Mouse (Mus musculus) natural killer cell, adult 2 months (primary cell): ENCODE data around the gene Usp30.
A peak's percentile ranks its signal among the peaks of the same experiment; 100 is the strongest.

ENCODE experiments used
- DNase-seq, 2 experiments: peaks; one replicate each; pipeline ENCODE4 v3.0.0; 2022; ENCODE audit warnings: low spot score in 2 of 2

The Usp30 gene

DNA sequence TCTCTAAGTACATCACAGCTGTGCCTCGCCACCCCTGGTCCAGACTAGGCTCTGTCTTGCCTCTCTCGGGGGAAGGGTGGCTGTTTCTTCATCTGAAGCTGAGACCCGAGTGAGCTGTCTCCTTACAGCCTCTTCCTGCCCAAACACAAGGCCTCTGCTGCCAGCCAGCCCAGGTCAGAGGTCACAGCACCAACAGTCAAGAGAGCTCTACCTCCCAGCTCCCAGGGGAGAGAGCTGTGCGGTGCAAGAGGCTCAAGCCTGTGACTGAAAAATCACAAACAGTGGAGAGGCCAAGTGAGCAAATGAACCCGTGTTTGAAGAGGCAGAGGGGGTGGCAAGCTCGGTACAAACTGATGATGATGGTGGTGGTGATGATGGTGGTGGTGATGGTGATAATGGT is 1.3 kb downstream of the Usp30 start:
- no peak for DNase-seq

GRCm38 (mm10) chr5:114067543-114067942 is 2.3 kb downstream of the Usp30 start:
- no peak for DNase-seq

GRCm38 (mm10) chr5:114067982-114068381 is 2.7 kb downstream of the Usp30 start:
- no peak for DNase-seq

DNA sequence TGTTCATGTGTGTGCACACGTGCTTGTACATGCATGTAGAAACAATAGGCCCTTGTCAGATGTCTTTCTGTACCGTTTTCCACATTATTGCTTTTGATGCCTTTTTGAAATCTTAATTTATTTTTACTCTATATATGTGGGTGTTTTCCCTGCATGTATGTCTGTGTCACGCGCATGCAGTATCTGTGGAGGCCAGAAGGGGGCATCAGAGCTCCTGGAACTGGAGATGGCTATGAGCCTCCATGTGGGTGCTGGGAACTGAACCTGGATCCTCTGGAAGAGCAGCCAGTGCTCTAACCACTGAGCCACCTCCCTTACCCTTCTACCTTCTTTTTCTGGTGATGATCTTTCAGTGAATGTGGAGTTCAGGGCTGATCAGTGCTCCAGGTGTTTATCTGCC is 5.6 kb downstream of the Usp30 start:
- no peak for DNase-seq

DNA sequence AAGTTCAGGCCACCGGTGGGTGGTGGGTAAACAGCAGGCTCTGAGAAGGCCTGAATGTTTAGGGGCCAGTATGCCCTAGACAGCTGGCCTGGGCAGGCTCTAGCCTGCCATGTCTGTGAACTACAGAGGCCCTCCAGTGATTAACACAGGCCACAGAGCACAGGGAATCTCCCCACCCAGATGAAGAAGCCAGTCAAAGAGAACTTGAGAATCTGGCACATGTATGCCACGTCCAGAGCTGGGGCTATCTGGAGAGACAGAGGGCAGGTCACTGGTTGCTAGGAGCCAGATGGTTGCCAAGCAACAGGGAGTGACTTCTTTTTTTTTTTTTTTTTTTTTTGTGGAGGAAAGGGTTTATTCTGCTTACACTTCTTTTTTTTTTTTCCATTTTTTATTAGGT is 7.0 kb downstream of the Usp30 start:
- DNase-seq, result no peak

DNA sequence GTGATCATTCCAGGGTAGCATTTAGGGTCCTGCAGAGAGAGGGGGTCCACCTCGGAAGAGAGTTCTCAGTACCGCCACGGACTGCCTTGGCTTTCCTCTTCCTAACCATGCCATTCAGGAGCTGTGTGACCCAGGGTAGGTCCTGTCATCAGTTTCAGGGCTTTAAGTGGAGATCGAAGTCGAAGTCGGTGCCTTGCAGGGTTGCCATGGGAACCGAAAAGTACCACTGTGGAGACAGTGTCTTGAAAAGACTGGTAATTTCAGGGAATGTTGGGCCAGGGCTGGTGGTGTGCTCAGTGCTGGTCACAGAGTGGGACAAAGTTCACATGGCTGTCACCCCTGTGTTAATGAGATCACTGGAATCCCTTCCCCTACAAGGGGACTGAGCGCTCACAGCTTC is 11.7 kb downstream of the Usp30 start:
- DNase-seq, result no peak

GRCm38 (mm10) chr5:114085501-114085900 is 20.2 kb downstream of the Usp30 start:
- DNase-seq, result no peak

DNA sequence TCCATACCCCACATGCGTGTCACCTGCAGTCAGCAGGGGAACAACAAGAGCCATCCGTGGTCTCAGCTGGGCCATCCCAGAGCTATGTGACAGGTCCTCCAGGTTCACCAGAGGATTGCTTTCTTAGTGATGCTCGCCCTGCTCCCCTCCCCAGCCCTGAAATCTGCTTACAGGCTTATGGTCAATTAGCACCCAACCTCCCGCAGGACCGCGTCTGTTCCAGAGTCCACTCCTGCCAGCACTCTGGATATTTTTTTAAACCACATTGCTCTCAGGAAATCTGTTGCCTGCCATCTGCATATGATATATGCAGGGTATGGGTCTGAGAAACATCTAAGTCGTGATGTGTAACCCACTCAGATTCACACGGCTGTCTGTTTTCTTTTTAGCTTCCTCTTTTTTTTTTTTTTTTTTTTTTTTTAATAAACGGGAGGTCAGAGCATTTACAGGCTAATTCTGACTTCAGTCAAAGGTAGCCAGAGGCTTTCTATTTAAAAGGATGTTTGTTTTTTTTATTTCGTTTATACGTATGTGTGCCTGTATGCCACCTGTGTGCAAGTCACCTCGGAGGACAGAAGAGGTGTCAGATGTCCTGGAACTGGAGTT is 22.7 kb downstream of the Usp30 start:
- no peak for DNase-seq

GRCm38 (mm10) chr5:114090421-114091013 is 25.3 kb downstream of the Usp30 start:
- DNase-seq, result no peak

DNA sequence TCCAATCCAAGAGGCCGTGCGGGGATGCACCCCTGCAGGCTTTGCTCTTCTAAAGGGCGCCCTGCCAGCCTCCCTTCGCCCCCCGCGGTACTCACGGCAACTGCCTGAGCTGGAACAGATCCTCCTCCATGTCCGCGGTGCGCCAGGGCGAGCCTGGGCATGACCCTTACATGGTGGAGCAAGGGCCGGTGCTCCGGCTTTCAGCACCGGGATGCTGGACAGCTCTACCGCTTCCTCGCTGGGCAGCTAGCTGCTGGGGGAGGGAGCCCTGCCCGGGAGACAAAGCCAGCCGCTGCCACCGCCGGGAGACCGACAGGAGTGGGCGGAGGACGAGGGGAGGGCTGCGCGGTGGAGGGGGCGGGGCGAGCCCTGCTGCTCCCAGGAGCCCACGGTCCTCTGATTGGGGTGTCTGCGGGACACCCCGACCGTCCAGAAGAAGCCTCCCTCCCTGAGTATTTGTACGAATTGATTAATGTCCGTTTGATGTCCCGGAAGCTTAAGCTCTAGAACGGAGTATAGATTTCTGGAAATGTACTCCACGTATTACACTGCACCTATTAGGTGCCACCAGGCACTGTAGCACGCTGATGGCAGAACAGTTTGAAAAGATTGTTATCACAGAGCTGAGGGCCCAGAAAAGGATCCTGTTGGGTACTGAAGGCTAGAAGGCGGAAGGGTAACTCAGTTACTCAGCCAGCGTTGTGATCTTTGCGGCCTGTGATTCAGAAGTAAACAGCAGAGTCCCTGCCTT is 26.0 kb downstream of the Usp30 start, which contains the start of gene Svop:
Gene Svop, minus strand, starts transcription at position 514 of the 751 bp plus-strand sequence.
- DNase-seq, result peak; percentile 18

GRCm38 (mm10) chr5:114099709-114100389 is 34.6 kb downstream of the Usp30 start:
- DNase-seq, result peak; percentile 83 to 88

GRCm38 (mm10) chr5:114100390-114101099 is 35.3 kb downstream of the Usp30 start:
- DNase-seq, result no peak

DNA sequence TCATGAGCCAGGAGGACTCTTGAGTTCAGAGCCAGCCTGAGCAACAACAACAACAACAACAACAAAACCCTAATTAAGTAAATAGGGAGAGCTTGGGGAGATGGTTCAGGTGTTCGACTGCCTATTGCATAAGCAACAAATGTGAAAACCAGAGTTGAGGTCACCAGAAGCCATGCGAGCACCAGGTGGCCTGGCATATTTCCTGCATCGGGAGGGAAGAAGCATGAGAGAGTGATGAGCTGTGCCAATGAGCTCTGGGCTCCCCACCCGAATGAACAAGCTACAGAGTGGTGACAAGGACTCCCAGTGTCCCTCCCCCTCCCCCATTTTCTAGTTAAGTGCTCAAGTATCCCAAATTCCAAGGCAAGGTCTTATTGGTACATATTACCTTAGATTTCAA is 36.6 kb downstream of the Usp30 start:
- DNase-seq, result no peak

GRCm38 (mm10) chr5:114102807-114103206 is 37.5 kb downstream of the Usp30 start:
- DNase-seq, result no peak

DNA sequence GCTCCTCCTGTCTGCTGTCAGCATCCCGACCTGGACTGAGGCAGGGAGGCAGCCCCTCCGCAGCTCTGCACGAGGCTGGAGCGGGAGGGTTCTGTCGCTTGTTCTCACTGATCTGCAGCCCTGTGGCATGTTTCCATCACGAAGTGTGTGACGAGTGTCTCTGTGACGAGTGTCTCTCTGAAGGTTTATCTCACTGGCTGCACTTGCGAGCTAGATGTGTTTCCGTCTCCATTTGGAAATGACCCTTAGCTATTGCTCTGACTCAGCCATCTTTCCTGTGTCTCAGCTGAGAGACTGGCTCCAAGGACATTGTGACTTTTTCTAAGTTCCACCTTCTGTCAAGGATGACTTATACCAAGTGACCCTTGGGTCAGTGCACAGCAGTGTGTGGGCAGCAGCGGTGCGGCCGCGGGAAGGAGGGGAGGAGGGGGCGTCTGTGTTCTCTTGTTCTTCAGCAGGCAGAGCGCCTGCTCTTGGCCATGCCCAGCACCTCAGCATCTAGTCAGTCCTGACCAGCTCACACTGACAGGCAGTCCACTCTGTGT is 41.2 kb downstream of the Usp30 start:
- DNase-seq, result no peak

- DNase-seq, result no peak
Observed at GRCm38 (mm10) chr5:114113334-114113733, 48.1 kb downstream of the Usp30 start.

GRCm38 (mm10) chr5:114115030-114115429 is 49.8 kb downstream of the Usp30 start:
- no peak for DNase-seq

- peak; percentile 69 to 87 for DNase-seq
Observed at GRCm38 (mm10) chr5:114116586-114116985, 51.3 kb downstream of the Usp30 start.

DNA sequence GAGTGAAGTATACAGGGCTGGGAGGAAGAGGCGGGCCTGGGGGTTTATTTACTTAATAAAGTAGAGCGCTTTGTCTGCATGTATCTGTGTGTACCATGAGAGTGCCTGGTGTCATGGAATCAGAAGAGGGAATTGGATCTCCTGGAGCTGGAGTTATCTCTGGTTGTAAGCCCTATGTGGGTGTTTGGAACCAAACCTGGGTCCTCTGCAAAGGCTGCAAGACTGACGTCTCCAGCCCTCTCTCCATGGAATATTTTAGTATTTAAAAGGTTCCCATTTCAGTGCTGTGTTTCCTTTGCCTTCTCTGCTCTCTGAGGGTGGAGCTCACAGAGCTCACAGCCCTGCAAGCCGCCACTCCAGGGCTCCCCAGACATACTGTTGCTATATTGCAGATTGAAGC is 54.5 kb downstream of the Usp30 start:
- DNase-seq, result no peak

DNA sequence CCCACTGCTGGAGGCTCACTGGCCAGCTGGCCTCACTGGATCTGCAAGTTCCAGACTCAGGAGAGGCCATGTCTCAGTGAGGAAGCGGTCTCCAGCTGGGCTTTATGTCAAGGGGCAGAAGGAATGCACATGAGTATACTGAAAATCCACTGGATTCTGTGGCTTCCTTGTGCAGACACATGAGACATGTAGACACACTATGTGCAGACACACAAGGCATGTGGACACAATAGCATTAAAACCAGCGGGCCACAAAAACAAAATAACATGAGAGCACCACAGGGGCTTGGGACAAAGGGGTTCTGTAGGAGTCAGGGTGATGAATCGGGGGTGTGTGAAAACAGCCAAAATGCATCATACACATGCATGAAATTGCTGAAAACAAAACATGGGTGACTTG is 60.7 kb downstream of the Usp30 start:
- DNase-seq, result no peak

GRCm38 (mm10) chr5:114126499-114127244 is 61.4 kb downstream of the Usp30 start:
- no peak for DNase-seq
